Mouse (Mus musculus): Measurements from ENCODE around the gene Ppp1r10. TPM values are rescaled to one million over a fixed set of nuclear protein-coding genes. Genes with fewer than 3 reads are reported as not detected.

Ppp1r10 gene
- total RNA-seq, 2 experiments from 2014 or later = 66.2 to 67.3 TPM

GRCm38 (mm10) chr17:35900636-35901035, 15.6 kb upstream of the Ppp1r10 start:
- no peak for DNase-seq (ENCODE audit: low spot score in 2 of 2)

- no peak for DNase-seq (ENCODE audit: low spot score in 2 of 2)
Measured at GRCm38 (mm10) chr17:35903343-35903991, 12.8 kb upstream of the Ppp1r10 start.

DNA sequence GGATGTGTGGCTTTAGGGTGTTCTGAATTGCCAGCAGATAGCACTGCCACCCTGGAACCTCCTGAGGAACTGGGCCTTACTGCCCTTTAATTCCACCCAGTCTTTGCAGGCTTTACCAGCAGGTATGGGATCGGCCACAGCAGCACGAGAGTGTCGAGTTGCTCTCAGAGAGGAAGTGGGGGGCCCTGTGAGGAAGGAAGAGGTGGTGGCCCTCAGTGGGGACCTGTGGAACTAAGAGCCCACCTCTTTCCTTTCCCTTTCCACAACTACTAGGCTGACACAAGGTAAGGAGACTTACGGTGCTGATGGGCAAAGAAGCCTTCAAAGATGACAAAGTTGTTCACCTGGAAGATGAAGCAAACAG, 12.3 kb upstream of the Ppp1r10 start:
- no peak for DNase-seq (ENCODE audit: low spot score in 2 of 2)

DNA sequence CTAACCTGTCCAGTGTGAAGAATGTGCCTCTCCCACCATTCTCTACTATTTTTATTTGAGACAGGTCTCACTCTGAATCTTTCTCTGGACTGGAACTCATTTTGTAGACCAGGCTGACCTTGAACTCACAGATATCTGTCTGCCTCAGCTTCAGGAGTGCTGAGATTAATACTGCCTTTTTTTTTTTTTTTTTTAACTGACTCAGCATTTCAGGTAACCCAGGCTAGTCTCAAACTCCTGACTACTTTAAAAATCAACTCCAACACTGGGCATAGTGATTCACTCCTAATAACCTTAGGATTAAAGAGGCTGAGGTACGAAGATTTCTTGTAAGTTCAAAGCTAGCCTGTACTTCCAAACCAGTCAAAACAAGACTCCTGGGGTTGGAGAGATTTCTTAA, 10.6 kb upstream of the Ppp1r10 start:
- DNase-seq (ENCODE audit: low spot score in 2 of 2) = no peak

- DNase-seq (ENCODE audit: low spot score in 2 of 2) = no peak
Measured at GRCm38 (mm10) chr17:35907609-35908008, 8.6 kb upstream of the Ppp1r10 start.

GRCm38 (mm10) chr17:35909186-35909918, 6.9 kb upstream of the Ppp1r10 start:
- DNase-seq (ENCODE audit: low spot score in 2 of 2) = peak; percentile 45 to 47

GRCm38 (mm10) chr17:35909919-35910369, 6.3 kb upstream of the Ppp1r10 start, which contains the start of gene Atat1:
Atat1 (minus strand) TSS chr17:35910075.
- DNase-seq (ENCODE audit: low spot score in 2 of 2) = peak; percentile 95 to 96

- no peak for DNase-seq (ENCODE audit: low spot score in 2 of 2)
Measured at GRCm38 (mm10) chr17:35914975-35915374, 1.3 kb upstream of the Ppp1r10 start.

DNA sequence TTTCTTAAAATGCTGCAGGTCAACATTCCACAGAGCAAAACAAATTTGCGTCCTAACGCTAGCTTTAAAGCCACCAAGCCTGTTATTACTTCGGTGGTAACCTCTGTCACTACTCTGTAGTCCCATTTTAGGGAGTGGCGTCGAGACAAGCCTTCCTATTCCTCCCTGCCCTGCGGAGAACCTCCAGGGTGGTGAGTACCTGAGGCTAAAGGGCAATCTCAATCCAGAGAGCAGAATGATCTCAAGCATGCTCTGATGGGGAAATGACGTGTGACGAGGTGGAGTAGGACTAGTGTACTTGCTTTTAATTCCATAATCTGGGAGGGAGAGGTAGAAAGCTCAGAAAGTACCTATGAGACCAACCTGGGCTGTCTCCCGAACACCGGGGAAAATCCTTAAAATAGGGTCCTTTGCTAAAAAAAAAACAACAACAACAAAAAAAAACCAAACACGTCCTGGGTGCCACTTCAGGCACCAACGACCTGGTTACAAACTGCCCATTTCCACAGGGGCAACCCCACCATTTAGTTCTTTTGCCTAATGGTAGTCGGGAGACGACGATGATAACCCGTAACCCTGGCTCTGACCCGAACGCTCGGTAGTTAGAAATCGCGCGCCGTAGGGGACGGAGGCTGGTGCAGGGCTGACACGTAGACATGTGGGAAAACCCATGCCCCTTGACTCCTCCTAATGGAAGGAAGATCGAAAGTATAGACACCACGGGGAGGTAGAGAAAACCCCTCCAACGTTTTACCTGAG, 517 bp upstream of the Ppp1r10 start:
- DNase-seq (ENCODE audit: low spot score in 2 of 2) = no peak

- DNase-seq (ENCODE audit: low spot score in 2 of 2) = peak in 1 of 2 experiments; percentile 45
Measured at GRCm38 (mm10) chr17:35917143-35917462, 869 bp downstream of the Ppp1r10 start.

DNA sequence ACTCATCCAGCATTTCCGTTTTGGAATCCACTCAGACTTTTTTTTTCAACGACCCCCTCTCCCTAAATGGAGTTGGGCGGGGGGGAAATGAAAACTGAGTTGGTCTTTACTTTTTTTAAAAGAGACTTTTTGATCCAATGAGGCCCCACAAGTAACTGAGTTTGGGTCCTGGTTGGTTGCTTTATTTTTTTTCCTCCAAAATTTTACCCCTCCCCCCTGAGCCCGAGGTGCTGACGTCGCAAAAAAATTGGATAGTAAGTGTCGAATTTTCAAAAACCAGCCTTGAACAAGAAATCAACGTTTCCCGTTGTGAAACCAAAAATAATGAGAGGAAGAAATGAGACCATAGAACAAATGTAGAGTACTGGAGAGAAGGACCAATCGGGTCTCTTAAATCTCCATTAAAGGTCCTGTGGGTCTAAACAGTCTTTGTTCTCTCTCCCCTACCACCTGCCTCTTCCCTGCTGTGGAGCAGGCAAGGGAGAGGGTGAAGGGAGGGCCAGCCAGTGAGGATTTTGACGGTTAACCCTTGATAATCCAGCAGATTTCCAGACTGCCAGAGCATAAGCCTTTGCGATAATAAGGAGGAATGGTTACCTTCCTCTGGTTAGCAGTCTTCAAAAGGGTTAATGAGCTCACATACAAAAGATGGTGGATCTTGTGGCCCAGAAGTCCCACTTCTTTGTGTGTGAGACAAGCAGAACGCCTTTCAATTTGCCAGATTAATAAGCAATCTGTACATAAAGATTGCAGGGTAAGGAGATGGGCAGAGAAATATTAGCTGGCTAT, 1.4 kb downstream of the Ppp1r10 start:
- DNase-seq (ENCODE audit: low spot score in 2 of 2) = peak; percentile 66 to 69

DNA sequence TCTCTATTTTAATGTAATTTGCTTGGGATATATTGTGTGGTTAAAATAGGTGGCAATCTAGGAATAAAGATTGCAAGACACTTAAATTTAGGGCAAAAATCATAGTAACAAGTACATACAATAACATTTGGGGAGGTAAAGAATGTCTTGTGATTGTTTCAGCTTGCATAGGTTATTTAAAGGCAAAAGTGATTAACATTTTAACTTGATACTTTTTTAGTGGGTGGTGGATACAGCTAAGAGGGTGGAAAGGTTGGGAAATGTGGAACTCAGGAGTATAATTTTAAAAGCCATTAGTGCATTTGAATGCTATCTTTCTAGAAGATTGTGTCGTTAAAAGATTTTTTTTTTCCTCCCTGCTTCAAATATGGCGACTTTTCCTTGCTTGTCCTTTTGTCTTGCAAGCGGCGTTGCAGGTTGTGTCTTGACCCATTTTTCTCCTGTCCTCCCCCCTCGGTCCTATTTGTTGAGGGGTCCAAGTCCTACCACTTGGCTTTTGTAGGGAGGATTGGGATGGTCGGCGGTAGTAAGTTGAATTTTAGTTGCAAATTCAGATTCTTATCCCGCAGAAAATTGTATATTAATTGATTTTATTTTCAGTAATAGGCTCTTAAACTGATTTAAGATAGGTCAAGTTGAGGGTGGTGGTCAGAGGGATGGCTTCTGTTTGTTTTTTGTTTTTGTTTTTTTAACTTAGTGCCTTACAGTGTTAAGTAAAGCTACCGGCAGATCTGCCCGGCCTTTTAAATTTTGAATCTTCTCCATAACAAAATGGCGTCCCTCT, 2.2 kb downstream of the Ppp1r10 start:
- peak; percentile 43 to 59 for DNase-seq (ENCODE audit: low spot score in 2 of 2)

- peak; percentile 88 to 91 for DNase-seq (ENCODE audit: low spot score in 2 of 2)
Measured at GRCm38 (mm10) chr17:35919060-35919715, 3.0 kb downstream of the Ppp1r10 start.

DNA sequence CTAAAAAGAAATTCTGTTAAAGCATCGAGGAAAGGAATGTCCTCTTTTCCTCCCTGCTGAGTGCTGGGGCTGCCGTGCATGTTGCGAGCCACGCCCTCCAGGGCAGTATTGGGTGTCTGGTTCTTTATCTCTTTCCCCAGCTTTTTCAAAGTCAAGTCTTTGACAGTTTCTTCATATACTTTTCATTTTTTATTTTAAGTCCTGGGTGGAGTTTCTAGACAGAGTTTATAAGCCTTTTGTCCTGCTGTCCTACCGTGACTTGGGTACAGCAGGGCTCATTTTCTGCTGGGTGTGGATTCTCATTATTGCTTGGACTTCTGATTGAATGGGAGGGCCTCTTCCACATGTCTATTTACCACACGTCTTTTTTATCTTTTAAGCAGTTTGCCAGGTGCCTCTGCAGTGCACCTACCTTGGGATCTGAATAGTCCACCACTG, 3.6 kb downstream of the Ppp1r10 start:
- no peak for DNase-seq (ENCODE audit: low spot score in 2 of 2)

DNA sequence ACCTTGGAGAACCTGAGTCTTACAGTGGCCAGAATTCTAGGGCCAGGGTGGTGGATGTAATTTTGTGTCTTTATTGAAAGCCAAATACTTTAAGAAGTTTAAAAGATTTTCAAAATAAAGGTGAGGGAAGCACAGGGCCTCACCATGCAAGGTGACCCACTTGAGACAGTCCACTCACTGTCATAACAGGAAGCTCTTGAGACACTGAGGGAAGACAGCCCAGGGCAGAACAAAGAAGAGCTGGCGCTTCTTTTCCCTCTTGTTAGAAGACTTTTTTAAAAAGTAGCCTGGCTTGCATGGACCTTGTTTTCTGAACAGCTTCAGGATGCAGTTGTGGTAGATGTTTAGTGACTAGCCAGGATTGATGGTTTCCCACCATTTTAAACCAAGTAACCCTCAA, 4.2 kb downstream of the Ppp1r10 start:
- no peak for DNase-seq (ENCODE audit: low spot score in 2 of 2)

DNA sequence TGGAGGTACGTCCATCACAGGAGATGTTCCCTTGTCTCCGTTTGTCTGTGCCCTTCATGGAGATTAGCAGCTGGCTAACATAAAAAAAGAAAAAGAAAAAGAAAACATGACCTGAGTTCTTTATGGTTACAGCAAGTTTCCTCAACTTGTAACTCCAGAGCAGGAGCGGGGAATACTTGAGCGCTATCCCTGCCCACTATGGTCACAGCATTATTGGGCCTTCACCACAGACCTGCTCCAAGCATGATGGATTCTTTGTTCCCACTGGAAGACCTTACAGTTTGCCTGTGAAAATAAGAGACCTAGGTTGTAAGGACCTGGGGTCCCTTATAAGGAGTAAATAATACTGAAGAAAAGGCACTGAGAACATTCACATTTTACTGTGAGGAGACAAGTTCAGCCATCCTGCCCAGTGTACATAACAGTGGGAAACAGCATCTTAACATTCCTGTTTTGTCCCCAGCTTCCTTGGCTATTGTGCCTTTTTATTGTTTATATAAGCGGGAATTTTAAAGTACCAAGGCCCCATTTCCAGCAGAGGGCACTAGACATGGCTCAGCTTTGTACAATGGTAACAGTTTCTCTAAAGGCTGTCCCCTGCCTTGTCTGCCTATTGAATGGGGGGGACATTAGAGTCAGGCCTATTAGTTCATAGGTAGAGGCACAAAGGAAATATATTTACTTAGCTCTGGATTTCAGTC, 4.8 kb downstream of the Ppp1r10 start:
- DNase-seq (ENCODE audit: low spot score in 2 of 2) = peak; percentile 44 to 67

DNA sequence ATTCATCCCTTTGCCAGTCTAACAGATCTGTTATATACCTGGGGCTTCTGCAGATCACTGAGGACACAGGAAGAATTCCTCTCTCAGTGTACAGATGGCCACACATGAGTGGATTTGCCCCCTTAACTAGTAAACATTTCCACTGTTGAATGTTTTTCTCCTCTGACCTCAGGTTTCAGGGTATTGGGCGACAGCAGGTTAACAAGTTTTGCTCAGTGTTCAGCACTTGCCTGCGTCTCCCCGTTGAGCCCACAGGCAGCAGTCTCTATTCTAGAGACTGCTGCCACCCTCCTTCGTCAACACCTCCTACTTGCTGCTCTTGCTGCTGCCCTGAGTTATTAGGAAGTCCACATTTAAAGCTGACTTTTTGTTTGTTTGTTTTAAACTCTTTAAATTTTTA, 5.5 kb downstream of the Ppp1r10 start:
- no peak for DNase-seq (ENCODE audit: low spot score in 2 of 2)

DNA sequence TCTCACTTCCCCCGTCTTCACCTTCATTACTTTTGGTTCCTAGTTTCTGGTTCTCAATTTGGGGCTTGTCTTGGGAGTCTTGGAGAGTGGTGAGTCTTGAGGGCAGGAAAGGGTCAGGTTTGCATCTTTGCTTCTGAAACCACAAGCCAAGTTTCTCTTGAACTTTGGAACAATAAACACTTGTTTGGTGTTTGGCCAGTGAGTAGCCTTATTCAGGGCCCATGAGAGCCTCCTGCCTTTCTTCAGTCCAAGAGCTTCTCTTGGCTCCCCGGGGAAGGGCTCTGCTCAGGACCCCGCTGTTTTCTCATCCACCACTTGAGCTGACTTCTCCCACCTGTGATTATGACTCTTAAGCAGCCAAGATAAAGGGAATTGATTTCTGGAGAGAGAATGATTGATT, 6.3 kb downstream of the Ppp1r10 start:
- no peak for DNase-seq (ENCODE audit: low spot score in 2 of 2)

GRCm38 (mm10) chr17:35923281-35923680, 7.0 kb downstream of the Ppp1r10 start:
- no peak for DNase-seq (ENCODE audit: low spot score in 2 of 2)
